In the genomic region with DNA sequence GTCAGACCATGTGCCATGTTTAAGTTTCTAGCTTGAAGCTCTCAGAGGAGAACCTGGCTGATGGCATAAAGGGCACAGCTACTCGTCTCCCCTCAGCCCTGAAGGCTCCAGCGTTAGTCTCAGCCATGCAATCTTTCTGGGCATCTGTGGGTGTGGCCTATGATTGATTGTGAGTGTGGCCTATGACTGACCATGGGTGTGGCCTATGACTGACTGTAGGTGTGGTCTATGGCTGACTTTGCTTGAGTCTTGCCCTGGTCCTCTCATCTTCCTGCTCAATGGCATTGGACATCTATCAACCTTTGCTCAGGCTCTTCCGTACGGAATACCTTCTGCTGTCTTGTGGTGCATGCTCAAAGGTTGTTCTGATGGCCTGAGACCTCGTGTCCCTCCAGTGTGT, we compare ENCODE assay signal across 8 mouse cellular contexts. TPM values are rescaled to one million over a fixed set of nuclear protein-coding genes. Genes with fewer than 3 reads are reported as not detected.
A peak's percentile ranks its signal among the peaks of the same experiment; 100 is the strongest.
DNase-seq lines count a peak whose midpoint lies in the region; ATAC-seq lines count a peak whose summit lies in the region.

No protein-coding gene starts in this region.

- no peak for ATAC-seq in forebrain, embryonic 13.5 days

- no peaks in the 10 kb centered on the region for H3K36me3 ChIP-seq in forebrain, embryonic 13.5 days (ENCODE audit: poor library complexity, severe bottlenecking)

- H3K9ac ChIP-seq in forebrain, embryonic 13.5 days, result no peak overlapping the region

- 68% methylated on average over 5 of the region's 5 CpGs for WGBS in forebrain, embryonic 13.5 days

- no peak overlapping the region for H3K27ac ChIP-seq in forebrain, embryonic 13.5 days

- no peaks in the 10 kb centered on the region for H3K27me3 ChIP-seq in forebrain, embryonic 13.5 days

- H3K4me1 ChIP-seq in forebrain, embryonic 13.5 days, result peaks cover 12% of the 10 kb centered on the region

- H3K4me2 ChIP-seq in forebrain, embryonic 13.5 days, result no peak overlapping the region

- DNase-seq in adrenal gland, postnatal 14 days, result peak; percentile 70
- no peak for DNase-seq in adrenal gland, postnatal 25 days
- peak; percentile 80 for DNase-seq in A20 (ENCODE audit: low read depth, low spot score)
- peak; percentile 41 for DNase-seq in forelimb bud, embryonic 11.5 days (ENCODE audit: low read depth, low spot score)
- peak; percentile 44 for DNase-seq in lung, postnatal 36 days
- no peak for DNase-seq in right cerebral cortex, postnatal 10 days (ENCODE audit: low spot score in 2 of 2)
- no peak for DNase-seq in spleen, postnatal 36 days (ENCODE audit: low spot score in 2 of 2)

- H3K4me3 ChIP-seq in forebrain, embryonic 13.5 days, result no peak overlapping the region

- H3K9me3 ChIP-seq in forebrain, embryonic 13.5 days (replicated peaks), result no peaks in the 10 kb centered on the region

RNA-seq across cellular contexts. Expression of a gene that starts 4.8 kb away (rescaled TPM):
- total RNA-seq in adrenal gland, postnatal 14 days (2021), result 80.0 and 80.8 TPM in 2 replicates
- total RNA-seq in adrenal gland, postnatal 25 days (2021), result 53.0 and 61.3 TPM in 2 replicates
- polyA plus RNA-seq in forebrain, embryonic 13.5 days (2015; fragmentation: Nextera tagmentation; extraction: Ambion mirVana), result 3.7 and 4.3 TPM in 2 replicates

RNA-seq across cellular contexts. Expression of a gene that starts 5.0 kb away (rescaled TPM):
- total RNA-seq in adrenal gland, postnatal 14 days (2021), result 0.59 TPM in 1 of 2 replicates, not detected in the other
- 0.70 TPM in 1 of 2 replicates, not detected in the other for total RNA-seq in adrenal gland, postnatal 25 days (2021)
- 0.62 and 0.92 TPM in 2 replicates for polyA plus RNA-seq in forebrain, embryonic 13.5 days (2015; fragmentation: Nextera tagmentation; extraction: Ambion mirVana)

RNA-seq across cellular contexts. Expression of a gene that starts 19.6 kb away (rescaled TPM):
- 212 TPM in 2 replicates for total RNA-seq in adrenal gland, postnatal 14 days (2021)
- total RNA-seq in adrenal gland, postnatal 25 days (2021), result 231 and 241 TPM in 2 replicates
- 13.2 and 16.6 TPM in 2 replicates for polyA plus RNA-seq in forebrain, embryonic 13.5 days (2015; fragmentation: Nextera tagmentation; extraction: Ambion mirVana)

RNA-seq across cellular contexts. Expression of a gene that starts 22.3 kb away (rescaled TPM):
- 9.7 and 11.0 TPM in 2 replicates for total RNA-seq in adrenal gland, postnatal 14 days (2021)
- total RNA-seq in adrenal gland, postnatal 25 days (2021), result 26.4 and 27.9 TPM in 2 replicates
- polyA plus RNA-seq in forebrain, embryonic 13.5 days (2015; fragmentation: Nextera tagmentation; extraction: Ambion mirVana), result 2.5 and 3.5 TPM in 2 replicates

RNA-seq across cellular contexts. Expression of a gene that starts 23.4 kb away (rescaled TPM):
- total RNA-seq in adrenal gland, postnatal 14 days (2021), result 0.93 and 1.2 TPM in 2 replicates
- total RNA-seq in adrenal gland, postnatal 25 days (2021), result 0.43 and 1.2 TPM in 2 replicates
- polyA plus RNA-seq in forebrain, embryonic 13.5 days (2015; fragmentation: Nextera tagmentation; extraction: Ambion mirVana), result 0.48 TPM in 2 replicates

Comparison
In these comparisons a context has a peak if more than half of its experiments do, and no peak if none do; other contexts are left out.
1. DNase-seq: peak in adrenal gland, postnatal 14 days (single experiment), A20 (single experiment), forelimb bud, embryonic 11.5 days (single experiment) and lung, postnatal 36 days (single experiment); none in adrenal gland, postnatal 25 days (single experiment), right cerebral cortex, postnatal 10 days (0 of 2) and spleen, postnatal 36 days (0 of 2).